Mouse (Mus musculus): ENCODE results near the gene Met. TPM values are rescaled to one million over a fixed set of nuclear protein-coding genes. Genes with fewer than 3 reads are reported as not detected.

Gene Met
- polyA plus RNA-seq, 1 experiment from 2014 or later: 2.8 TPM

DNA sequence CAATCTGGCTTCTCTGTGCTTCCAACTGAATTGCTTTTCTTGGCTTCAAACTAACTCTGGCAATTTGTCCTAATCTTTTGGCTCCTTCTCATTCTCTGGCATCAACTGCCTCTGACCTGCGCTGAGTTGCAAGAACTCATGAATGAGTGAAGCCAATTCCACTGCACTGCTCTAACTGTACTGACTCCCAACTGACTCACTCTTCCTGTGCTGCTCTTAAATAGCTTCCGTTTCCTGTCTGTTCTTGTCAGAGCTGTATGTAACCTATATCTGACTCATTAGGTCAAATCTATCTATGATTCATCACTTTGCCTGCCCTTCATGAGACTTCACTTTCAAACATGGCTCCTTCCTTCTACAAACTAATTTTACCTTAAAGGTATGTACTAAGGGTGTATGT, 130.4 kb downstream of the Met start:
- H3K9me3 ChIP-seq: peaks cover 6% of the 10 kb centered on the region; the same call in 1 of the 2 replicates
- H3K4me2 ChIP-seq: no peak overlapping the region
- H3K27ac ChIP-seq (replicated peaks): no peak overlapping the region
- no peaks in the 10 kb centered on the region for H3K36me3 ChIP-seq
- no peak overlapping the region for H3K4me3 ChIP-seq
- H3K27me3 ChIP-seq: no peaks in the 10 kb centered on the region
- WGBS: 97% methylated on average over 2 of the region's 2 CpGs
- no peak for ATAC-seq (ENCODE audit: low FRiP score, low read depth)
- H3K9ac ChIP-seq: no peak overlapping the region
- H3K4me1 ChIP-seq (replicated peaks): 0 out of 2 replicates have a peak, but pooled peaks cover 3% of the 10 kb centered on the region

DNA sequence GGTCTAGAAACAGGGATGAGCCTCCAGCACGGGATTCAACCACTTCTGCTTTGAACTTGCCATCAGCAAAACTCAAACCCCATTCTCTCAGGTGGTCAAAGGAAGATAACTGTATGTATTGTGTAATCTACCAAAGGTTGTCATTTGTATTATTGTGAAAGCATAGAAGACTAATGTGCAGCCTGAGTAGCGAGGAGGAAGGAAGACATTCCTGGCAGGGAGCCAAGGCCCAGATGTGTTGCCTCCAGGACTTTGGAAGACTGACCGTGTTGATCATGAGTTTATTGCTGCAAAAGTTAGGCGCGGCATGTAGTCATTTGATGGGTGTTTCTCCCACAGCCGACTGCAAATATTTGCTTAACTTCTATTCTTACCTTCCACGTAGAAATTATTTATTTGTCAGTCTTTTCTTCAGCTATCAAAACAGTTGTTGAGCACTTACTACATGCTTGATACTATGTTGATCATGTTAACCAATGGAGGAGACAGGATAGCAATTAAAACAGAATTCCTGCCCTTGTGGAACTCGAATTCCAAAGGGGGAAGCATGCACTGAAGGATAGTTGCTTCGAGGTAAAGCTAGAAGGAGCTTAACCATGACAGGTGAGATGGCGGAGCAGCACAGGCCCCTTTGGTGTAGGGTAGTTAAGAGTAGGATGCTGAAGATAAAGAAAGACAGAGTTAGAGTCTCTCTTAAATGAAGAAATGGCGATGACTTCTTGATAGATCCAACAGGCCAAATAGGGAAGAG, 132.3 kb downstream of the Met start:
- WGBS: 86% methylated on average over 11 of the region's 11 CpGs
- Histone ChIP-seq H3K36me3 (no peaks in the 10 kb centered on the region), H3K27ac (replicated peaks) (no peak overlapping the region), H3K9ac (no peak overlapping the region), H3K4me1 (replicated peaks) (no peaks in the 10 kb centered on the region), H3K4me3 (no peak overlapping the region), H3K4me2 (no peak overlapping the region), H3K27me3 (no peaks in the 10 kb centered on the region), H3K9me3 (peaks cover 6% of the 10 kb centered on the region; the same call in 1 of the 2 replicates)
- no peak for ATAC-seq (ENCODE audit: low FRiP score, low read depth)

DNA sequence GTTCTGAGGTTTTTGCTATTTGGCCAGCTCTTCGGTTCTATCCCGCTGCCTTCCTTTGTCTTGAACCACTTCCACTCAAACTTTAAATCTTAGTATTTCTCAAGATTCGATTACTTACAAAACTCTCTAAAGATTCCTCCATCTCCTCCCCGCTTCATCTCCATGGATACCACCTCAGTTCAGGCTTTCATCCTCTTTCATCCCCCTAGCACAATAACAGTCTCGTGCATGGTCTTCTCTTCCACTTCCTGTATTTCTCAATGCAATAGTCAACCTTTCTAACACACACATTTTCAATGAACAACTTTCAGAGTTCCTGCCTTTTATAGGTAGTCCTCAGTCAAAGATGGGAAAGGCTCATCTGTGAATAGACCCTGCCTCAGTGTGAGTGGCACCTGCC, 135.8 kb downstream of the Met start:
- Histone ChIP-seq H3K9me3 (0 out of 2 replicates have a peak, but pooled peaks cover under 1% of the 10 kb centered on the region), H3K4me2 (no peak overlapping the region), H3K27me3 (no peaks in the 10 kb centered on the region), H3K9ac (no peak overlapping the region), H3K4me1 (replicated peaks) (no peaks in the 10 kb centered on the region), H3K36me3 (no peaks in the 10 kb centered on the region), H3K27ac (replicated peaks) (no peak overlapping the region), H3K4me3 (no peak overlapping the region)
- 79% methylated on average over 5 of the region's 5 CpGs for WGBS
- no peak for ATAC-seq (ENCODE audit: low FRiP score, low read depth)

DNA sequence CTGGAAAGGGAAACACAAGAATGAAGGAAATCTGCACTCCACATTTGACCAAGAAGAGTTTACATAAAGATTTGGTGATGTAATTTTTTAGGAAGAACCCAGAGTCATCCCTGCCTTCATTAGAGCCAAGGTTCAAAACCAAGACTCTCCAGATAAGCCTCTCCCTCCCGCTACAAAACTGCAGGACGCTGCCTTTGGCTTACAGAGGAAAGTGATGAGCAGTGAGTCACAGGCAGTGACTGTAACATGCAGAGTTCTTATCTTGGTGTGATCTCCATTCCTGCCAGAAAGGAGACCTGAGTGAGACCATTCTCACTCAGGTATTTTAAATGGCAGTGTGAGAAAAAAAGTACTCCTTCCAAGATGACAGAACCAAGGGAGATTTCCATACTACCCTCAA, 137.9 kb downstream of the Met start:
- Histone ChIP-seq H3K4me3 (no peak overlapping the region), H3K9me3 (no peaks in the 10 kb centered on the region), H3K27me3 (no peaks in the 10 kb centered on the region), H3K27ac (replicated peaks) (no peak overlapping the region), H3K4me1 (replicated peaks) (no peaks in the 10 kb centered on the region), H3K4me2 (no peak overlapping the region), H3K9ac (no peak overlapping the region), H3K36me3 (no peaks in the 10 kb centered on the region)
- WGBS: 66% methylated on average over 2 of the region's 2 CpGs
- ATAC-seq (ENCODE audit: low FRiP score, low read depth): no peak

DNA sequence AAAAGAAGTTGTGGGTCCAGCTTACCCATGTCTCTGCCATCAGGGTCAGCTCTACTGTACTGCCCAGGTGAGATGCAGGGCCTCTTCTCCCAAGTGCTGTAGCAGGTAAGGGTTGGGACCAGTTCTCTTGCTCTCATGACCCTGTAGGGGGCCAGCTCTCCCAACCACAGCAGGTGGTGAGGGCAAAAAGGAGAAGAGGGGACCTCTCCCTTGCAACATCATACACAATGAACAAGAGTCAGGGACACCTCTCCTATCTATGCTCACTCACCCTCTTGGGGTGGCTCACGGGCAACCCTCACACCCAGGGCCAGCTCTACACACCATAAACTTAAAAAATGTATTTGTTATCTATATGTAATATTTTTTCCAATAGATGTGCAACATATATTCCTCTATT, 143.3 kb downstream of the Met start:
- H3K27me3 ChIP-seq: no peaks in the 10 kb centered on the region

DNA sequence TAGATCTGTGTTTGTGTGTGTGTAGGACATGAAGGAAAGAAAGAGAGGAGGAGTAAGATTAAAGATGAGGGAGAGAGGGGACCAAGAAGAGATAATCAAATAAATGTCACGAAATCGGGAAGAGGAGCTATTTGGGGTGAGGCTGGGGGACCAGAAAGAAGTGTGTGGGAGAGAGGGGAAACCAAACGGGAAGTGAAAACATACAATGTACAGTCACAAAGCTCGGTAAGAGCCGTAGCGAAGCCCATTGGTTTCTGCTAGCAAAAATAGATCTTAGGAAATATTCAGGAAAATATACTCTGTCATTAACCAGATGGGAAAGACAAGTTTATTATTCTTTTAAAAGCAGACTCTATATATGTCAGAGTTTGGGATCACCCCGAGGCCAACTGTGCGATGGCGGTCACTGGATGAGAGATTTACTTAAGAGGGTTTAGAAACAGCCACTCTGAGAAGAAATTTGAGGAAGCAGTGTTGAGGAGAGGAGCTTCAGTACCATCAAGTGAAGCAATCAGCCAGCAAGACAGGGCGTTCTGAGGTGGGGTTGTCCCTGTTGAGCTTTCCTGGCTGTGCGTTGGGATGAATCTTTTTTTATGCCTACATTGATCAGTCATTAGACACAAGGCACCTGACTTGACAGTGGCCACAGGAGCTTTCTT, 147.9 kb downstream of the Met start:
- no peak overlapping the region for H3K27ac ChIP-seq (replicated peaks)
- 91% methylated on average over 11 of the region's 11 CpGs for WGBS

More for the DNA sequence above, 143.3 kb downstream of the Met start:
- Histone ChIP-seq H3K4me2 (no peak overlapping the region), H3K4me3 (no peak overlapping the region), H3K9me3 (no peaks in the 10 kb centered on the region), H3K36me3 (no peaks in the 10 kb centered on the region), H3K27ac (replicated peaks) (no peak overlapping the region), H3K9ac (no peak overlapping the region), H3K4me1 (replicated peaks) (no peaks in the 10 kb centered on the region)
- WGBS: 91% methylated on average over 1 of the region's 1 CpGs
- ATAC-seq (ENCODE audit: low FRiP score, low read depth): no peak

DNA sequence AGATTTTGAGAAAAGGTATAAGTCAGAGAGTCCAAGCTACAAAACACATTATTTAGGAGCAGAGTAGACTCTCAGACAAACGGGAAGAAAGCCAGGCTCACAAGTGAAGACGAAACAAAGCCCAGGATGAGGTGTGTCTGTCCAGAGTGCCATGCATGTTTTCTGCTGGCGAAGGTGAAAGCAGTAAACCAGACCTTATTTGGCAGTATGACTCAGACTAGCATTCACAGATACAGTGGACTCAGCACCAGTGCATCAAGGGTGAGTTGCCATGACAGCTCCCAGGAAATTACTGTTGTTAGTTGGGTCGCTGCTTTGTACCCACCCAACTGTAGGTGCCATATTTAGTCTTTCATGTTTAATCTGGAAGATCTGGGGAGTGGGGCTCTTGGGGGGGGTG, 149.1 kb downstream of the Met start:
- no peak overlapping the region for H3K9ac ChIP-seq
- no peak overlapping the region for H3K4me3 ChIP-seq
- H3K27me3 ChIP-seq: no peaks in the 10 kb centered on the region
- no peaks in the 10 kb centered on the region for H3K9me3 ChIP-seq
- no peak overlapping the region for H3K4me2 ChIP-seq
- WGBS: 85% methylated on average over 4 of the region's 4 CpGs
- no peak overlapping the region for H3K27ac ChIP-seq (replicated peaks)
- no peak for ATAC-seq (ENCODE audit: low FRiP score, low read depth)
- H3K36me3 ChIP-seq: no peaks in the 10 kb centered on the region
- no peaks in the 10 kb centered on the region for H3K4me1 ChIP-seq (replicated peaks)

More for the DNA sequence above, 147.9 kb downstream of the Met start:
- Histone ChIP-seq H3K27me3 (no peaks in the 10 kb centered on the region), H3K4me3 (no peak overlapping the region), H3K9ac (no peak overlapping the region), H3K4me2 (no peak overlapping the region), H3K4me1 (replicated peaks) (no peaks in the 10 kb centered on the region), H3K36me3 (no peaks in the 10 kb centered on the region), H3K9me3 (no peaks in the 10 kb centered on the region)
- no peak for ATAC-seq (ENCODE audit: low FRiP score, low read depth)

DNA sequence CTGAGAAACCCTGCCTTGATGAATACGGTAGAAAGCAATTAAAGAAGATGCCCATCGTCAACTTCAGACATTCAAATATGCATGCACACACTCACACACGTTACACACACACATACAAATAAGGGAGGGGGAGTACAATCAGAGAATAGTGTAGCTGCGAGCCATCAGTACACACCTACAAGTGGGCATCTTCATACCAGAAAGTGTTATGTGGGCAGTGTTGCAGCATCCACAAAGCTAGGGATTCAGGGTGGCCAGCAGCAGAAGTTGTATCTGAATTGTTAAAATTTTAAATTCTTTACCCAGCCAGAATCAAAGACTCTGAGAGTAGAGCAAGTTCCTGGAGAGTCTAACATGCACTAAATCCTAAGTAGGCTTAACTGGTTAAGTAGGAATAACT, 157.2 kb downstream of the Met start:
- WGBS: 84% methylated on average over 4 of the region's 4 CpGs
- no peaks in the 10 kb centered on the region for H3K9me3 ChIP-seq
- no peak overlapping the region for H3K27ac ChIP-seq (replicated peaks)
- no peak overlapping the region for H3K4me3 ChIP-seq
- ATAC-seq (ENCODE audit: low FRiP score, low read depth): no peak
- H3K9ac ChIP-seq: no peak overlapping the region
- no peaks in the 10 kb centered on the region for H3K36me3 ChIP-seq
- no peaks in the 10 kb centered on the region for H3K27me3 ChIP-seq
- H3K4me2 ChIP-seq: no peak overlapping the region
- no peaks in the 10 kb centered on the region for H3K4me1 ChIP-seq (replicated peaks)

DNA sequence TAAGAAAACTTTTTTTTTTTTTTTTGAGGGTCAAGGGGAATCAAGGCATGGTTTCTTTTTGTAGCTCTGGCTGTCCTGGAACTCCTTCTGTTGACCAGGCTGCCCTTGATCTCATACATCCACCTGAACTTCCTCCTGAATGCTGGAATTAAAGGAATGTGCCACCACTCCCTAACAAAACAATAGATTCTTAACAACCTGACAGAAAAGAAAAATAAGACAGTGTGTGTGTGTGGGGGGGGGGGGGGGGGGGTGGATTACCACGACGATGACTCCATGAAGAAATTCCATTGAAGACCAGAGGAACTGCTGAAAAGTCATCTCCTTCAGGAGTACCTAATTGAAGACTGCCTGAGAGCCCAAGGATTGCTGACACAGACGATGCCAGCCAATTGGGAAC, 157.8 kb downstream of the Met start:
- H3K9ac ChIP-seq: no peak overlapping the region
- no peaks in the 10 kb centered on the region for H3K36me3 ChIP-seq
- H3K4me1 ChIP-seq (replicated peaks): no peaks in the 10 kb centered on the region
- no peak overlapping the region for H3K4me2 ChIP-seq
- 58% methylated on average over 3 of the region's 3 CpGs for WGBS
- H3K27me3 ChIP-seq: no peaks in the 10 kb centered on the region
- no peak overlapping the region for H3K4me3 ChIP-seq
- H3K9me3 ChIP-seq: no peaks in the 10 kb centered on the region
- no peak overlapping the region for H3K27ac ChIP-seq (replicated peaks)
- ATAC-seq (ENCODE audit: low FRiP score, low read depth): no peak

Other genes with a start within 250 kb of the Met start
- 17.0 and 18.5 TPM in 2 replicates for gene Cav2, start 182.6 kb upstream of the Met start, polyA plus RNA-seq (2015; fragmentation: Nextera tagmentation; extraction: Ambion mirVana)
- gene Cav1, start 157.5 kb upstream of the Met start, polyA plus RNA-seq (2015; fragmentation: Nextera tagmentation; extraction: Ambion mirVana): 33.5 and 35.5 TPM in 2 replicates
- gene Capza2, start 172.4 kb downstream of the Met start, polyA plus RNA-seq (2015; fragmentation: Nextera tagmentation; extraction: Ambion mirVana): 236 and 241 TPM in 2 replicates
- 49.1 and 54.8 TPM in 2 replicates for gene St7, start 229.1 kb downstream of the Met start, polyA plus RNA-seq (2015; fragmentation: Nextera tagmentation; extraction: Ambion mirVana)

All from hindbrain, embryonic 15.5 days (tissue).